Mouse (Mus musculus) layer of hippocampus, adult 11-12 months (tissue): Measurements from ENCODE around the gene Arl11.

Source experiments
- DNase-seq: peaks from one replicate; pipeline ENCODE4 v3.0.0; 2022; ENCODE audit warnings: low spot score

The Arl11 gene

GRCm38 (mm10) chr14:61327618-61328450, 18.3 kb downstream of the Arl11 start:
- DNase-seq: peak; percentile 91

DNA sequence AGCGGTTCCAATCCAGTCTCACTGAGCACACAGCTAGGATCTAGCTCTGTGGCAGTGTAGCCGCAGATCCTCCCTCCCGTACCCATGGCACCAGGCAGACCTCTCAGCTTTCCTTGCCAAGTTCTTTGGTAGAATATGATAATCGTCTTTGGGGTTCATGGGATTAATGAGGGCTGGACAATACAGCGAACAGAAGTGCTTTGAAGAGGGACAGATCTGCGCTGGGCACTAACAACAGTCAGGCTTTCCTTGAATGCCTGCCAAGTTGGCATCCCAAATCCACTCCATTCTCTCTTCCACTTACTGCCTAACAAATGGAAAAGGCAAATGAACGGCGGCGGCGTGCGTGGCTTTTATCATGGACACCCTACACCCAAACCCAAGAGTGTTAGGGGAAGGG, 21.0 kb downstream of the Arl11 start:
- peak; percentile 66 for DNase-seq

DNA sequence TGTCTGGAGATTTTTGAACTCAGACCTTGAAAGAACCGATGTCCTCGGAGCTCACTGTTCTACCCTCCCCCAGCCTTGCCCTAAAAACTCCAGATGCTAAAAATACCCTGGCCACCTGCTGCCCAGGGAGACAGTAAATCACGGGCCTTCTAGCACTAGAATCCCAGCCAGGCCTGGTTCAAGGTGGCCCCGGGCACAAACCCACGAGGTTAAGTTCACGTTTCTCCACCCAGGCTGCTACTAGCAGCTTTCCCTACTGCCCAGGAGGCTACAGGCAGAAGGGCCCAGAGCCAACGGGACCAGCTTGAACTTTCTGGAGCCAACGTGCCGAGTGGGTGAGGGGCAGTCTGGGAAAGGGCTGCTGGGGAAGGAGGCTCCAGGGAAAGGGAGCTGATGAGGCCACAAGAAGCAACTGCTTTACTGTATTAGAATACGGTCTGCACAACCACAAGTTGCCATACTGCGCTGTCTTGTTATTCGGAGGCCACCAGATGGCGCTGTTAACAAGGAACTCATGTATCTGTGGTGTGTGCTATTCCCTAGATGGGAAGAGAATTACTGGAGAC, 21.5 kb downstream of the Arl11 start:
- peak; percentile 62 for DNase-seq

DNA sequence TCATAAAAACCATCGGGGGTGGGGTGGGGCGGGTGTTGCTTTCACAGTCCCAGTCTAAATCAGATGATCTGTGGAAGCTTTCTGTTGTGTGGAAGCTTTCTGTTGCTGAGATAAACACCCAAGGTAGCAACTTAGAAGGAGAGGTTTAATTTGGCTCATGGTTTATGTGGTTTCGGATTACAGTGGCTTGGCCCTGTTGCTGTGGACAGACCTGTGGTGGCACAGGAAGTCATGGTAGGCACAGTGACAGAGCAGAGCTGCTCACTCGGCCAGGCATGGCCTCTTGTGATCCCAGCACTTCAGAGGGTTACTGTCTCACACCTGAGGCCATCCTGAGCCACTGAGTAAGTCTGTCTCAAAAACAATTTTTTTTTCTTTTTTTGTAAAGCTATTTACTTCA, 29.8 kb downstream of the Arl11 start:
- DNase-seq: no peak

DNA sequence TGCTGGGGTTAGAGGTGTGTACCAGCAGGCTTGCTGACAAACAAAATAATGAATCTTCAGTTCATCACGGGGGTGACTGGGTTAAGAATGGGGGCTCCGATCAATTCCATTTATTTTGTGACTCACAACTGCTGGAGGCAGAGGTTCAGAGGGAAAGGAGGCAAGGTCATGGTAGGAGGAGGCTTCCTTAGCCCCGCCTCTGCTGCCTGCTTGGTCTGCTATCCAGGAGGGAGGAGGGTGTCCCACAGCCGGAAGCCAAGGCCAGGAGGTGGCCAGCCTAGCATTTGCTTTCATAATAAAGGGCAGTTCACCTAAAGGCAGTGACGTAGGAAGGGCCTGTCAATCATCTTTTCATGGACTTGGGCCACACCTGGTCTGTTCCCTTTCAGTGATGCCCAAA, 35.0 kb downstream of the Arl11 start:
- no peak for DNase-seq

DNA sequence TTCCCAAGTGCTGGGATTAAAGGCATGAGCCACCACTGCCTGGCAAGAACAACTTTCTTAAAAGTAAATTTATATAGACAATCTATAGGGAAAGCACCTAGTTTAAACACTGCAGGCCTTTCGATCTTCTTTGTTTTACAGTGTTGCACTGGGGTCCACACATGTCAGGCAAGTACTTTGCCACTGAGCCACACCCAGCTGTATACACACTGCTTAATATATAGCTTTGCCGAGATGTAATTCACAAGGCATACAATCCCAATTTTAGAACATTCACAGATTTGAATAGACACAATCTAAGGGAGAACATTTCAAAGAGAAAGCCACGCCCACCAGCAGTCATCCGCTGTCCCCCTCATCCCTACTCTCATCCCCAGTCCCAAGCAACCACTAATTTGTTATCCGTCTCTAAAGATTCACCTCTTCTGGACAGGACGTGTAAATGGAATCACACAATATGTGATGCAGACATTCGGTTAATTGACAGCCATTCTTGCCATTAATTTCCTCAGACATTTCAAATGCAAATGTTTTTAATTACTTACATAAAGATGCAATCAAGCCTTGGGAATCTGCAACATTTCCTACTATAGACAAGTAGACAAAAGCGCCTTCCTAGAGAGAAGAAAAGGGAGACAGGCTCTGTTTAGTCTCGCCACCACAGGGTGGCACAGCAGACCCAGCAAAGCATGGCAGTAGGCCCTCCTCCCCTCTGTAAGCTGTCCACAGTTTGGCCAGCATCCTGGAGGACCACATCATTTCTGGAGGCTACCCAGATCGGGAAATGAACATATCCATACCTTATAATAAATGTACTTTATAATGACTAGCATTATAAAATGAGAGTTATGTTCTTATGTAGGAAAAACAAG, 37.5 kb downstream of the Arl11 start:
- peak; percentile 43 for DNase-seq

DNA sequence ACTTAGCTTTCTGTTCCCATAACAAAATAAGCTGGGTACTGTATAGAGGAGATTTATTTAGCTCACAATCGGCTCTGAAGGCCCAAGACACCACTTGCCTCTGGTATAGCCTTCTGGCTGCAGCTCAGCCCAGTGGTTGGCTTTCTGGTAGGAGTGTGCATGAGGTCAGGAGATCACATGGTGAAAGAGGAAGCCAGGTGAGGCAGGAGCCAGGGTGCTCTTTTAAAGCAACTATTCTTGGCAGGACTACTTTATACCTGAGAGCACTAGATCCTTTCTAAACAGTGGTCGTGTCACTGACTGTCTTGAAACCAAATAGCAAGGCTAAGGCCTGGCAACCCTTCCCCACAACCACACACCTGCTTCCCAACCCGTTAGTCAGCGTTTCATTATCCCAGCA, 40.3 kb downstream of the Arl11 start:
- no peak for DNase-seq

DNA sequence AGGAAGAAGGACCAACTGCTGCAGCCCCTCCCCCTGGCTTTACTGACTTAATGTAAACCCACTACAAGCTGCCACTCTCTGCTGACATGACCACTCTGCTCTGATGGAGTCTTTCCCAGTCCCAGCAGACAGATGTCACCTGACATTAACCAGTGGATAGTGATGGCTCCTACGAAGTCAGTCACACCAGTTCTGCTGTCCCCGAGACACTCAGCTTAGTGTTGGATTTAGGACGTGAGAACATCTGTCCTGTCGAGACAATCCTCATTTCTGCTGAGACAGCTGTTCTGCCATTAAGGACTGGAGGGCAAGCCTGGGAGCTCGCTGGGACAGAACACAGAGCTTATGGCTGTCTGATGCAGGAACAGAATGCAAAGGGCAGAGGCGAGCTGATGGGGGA, 41.3 kb downstream of the Arl11 start:
- DNase-seq: no peak

DNA sequence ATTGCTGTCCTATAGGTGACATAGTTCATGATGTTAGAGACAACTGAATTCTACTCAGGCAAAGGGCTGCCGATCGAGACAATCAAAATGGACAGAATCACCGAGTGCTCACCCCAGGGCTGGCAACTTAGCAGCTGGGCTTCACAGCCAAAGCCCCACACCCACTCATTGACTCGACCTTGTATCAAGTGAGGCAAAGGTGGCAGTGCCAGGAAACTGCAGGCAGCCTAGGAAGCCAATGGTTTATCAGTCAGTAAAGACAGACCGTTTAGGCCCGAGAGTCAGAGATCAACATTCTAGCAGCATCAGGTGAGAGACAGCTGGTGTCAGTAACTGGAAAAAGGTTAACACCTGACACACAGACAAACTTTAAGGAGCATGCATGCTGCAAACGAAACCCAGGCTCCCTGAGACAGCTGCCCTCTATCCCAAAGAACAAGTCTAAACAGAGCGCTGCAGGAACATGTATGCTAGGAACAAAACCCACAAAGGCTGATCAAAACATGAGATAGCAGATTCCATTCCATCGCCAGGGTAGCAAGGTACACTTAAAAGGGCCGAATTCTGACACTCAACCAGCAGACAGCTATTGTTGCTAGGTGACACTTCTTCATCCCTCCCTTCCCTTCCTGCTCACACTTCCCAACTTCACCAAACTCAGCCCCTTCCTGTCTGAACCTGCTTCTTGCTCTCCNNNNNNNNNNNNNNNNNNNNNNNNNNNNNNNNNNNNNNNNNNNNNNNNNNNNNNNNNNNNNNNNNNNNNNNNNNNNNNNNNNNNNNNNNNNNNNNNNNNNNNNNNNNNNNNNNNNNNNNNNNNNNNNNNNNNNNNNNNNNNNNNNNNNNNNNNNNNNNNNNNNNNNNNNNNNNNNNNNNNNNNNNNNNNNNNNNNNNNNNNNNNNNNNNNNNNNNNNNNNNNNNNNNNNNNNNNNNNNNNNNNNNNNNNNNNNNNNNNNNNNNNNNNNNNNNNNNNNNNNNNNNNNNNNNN, 45.0 kb downstream of the Arl11 start:
- DNase-seq: no peak

DNA sequence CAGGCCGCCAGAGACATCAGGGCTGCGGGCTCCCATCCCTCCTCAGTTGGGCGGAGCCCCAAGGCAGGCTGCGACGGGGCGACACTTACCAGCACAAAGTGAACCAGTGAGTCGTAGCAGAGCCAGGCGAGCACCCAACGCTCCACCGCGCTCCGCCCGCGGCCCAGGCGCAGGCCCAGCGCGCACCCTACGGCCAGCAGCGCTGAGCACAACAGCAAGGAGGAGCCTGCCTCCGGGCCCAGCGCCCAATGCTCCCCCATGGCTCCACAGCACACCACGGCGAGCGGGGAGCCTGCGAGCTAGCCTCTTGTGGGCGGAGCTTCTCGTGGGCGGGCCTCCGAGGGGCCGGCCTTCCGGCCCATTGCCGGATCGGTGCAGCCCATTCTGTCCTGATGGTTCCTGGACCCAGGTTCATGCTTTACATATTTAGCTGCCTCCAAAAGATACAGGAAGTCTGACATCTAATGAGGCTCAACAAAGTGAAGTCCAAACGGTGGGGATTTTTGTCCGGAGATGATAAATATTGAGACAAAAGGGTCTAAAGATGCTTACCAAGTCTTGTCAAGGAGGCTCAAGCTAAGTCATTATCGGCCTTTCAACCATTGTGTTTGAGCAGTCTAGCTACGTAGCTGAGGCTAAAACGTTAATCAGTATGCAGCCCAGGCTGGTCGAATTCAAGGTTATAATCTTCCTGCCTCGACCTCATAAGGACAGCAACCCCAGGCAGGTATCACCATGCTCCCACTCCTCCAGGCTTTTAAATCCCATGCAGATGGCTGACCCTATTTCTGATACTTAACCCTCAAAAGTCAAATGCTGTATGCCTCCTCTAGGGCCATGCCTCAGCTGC, 50.8 kb downstream of the Arl11 start, which contains the start of gene Ebpl:
TSS of gene Ebpl (minus strand) at position 309 of the 850 bp plus-strand sequence.
- DNase-seq: peak; percentile 94

DNA sequence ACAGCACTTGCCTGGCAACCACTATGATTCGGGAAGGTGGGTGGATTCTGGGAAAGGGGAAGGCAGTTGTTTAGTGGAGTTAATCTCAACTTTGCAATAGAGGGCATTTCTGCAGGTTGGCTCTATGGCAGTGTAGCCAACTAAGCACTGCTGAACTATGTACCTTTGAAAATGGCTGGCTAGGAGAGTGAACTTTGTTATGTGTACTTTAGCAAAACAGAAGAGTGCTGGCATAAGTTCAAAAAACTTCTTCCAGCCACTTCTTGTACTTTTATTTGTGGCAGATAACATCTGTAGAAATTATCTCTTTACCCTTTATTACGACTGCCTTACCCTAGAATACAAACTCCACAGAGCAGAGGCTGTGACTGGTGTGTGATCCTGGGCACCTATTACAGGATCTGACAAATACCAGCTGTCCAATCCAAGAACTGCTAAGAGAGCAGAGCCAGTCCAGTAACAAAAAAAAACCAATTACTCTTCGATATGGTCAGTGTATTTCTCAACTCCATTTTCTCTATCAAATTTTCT, 51.5 kb downstream of the Arl11 start:
- peak; percentile 19 for DNase-seq
